Mouse (Mus musculus) MEL (cell line): ENCODE measurements around the gene Crybg3. TPM values are rescaled to one million over a fixed set of nuclear protein-coding genes. Genes with fewer than 3 reads are reported as not detected.

Experiments used
- DNase-seq: peaks from one replicate; pipeline ENCODE4 v3.0.0; 2011; ENCODE audit warnings: low read depth, low spot score
- H3K27ac ChIP-seq: 2 replicates; pipeline ENCODE4 v1.5.1; 2012; ENCODE audit warnings: low read depth, mild to moderate bottlenecking, control low read depth, low read length, moderate library complexity; ENCODE audit not compliant: control insufficient read depth
- H3K27me3 ChIP-seq, 2 experiments: fragments of 150-350 bp in 1 of 2; sonication (generic) in 1 of 2; 2 replicates each; pipeline ENCODE4 v1.6.1; 2012; ENCODE audit warnings: low read length in 2 of 2, mild to moderate bottlenecking in 2 of 2, improper control_type of control experiment in 1 of 2, moderate library complexity in 1 of 2; ENCODE audit not compliant: insufficient read depth in 2 of 2, control insufficient read depth in 1 of 2
- H3K36me3 ChIP-seq, 2 experiments: 2 replicates each; pipeline ENCODE4 v1.6.1; 2012 to 2014; ENCODE audit warnings: low read length in 2 of 2, improper control_type of control experiment in 1 of 2, inconsistent platforms in 1 of 2, mild to moderate bottlenecking in 1 of 2; ENCODE audit not compliant: insufficient read depth in 2 of 2, control insufficient read depth in 1 of 2
- H3K4me1 ChIP-seq, 2 experiments: fragments of 150-350 bp in 1 of 2; sonication (generic) in 1 of 2; 2 replicates each; pipeline ENCODE4 v1.6.1; 2012; ENCODE audit warnings: low read length in 2 of 2, improper control_type of control experiment in 1 of 2, mild to moderate bottlenecking in 1 of 2; ENCODE audit not compliant: insufficient read depth in 2 of 2, control insufficient read depth in 1 of 2
- H3K4me3 ChIP-seq, 2 experiments: fragments of 150-350 bp in 1 of 2; sonication (generic) in 1 of 2; 2 replicates each; pipeline ENCODE4 v1.5.1; 2012; ENCODE audit warnings: low read depth in 2 of 2, low read length in 2 of 2, mild to moderate bottlenecking in 2 of 2, moderate library complexity in 2 of 2, control low read depth in 1 of 2, improper control_type of control experiment in 1 of 2; ENCODE audit not compliant: control insufficient read depth in 1 of 2, insufficient read depth in 1 of 2
- H3K79me2 ChIP-seq: 2 replicates; pipeline ENCODE4 v1.6.1; 2012; ENCODE audit warnings: mild to moderate bottlenecking, low read length, moderate library complexity; ENCODE audit not compliant: control insufficient read depth, poor library complexity, insufficient read depth
- H3K9ac ChIP-seq: 2 replicates; pipeline ENCODE4 v1.6.1; 2012; ENCODE audit warnings: low read depth, mild to moderate bottlenecking, control low read depth, low read length, moderate library complexity; ENCODE audit not compliant: control insufficient read depth, poor library complexity, severe bottlenecking
- H3K9me3 ChIP-seq: fragments of 150-350 bp; sonication (generic); replicated peaks from 2 replicates; pipeline ENCODE4 v1.6.1; 2012; ENCODE audit warnings: mild to moderate bottlenecking, low read length, improper control_type of control experiment, moderate library complexity; ENCODE audit not compliant: insufficient read depth
- BHLHE40 ChIP-seq: IDR thresholded peaks from 2 replicates; pipeline ENCODE4 v1.6.1; 2012; ENCODE audit warnings: low read depth, mild to moderate bottlenecking, inconsistent platforms, low read length, improper control_type of control experiment, borderline replicate concordance
- CHD1 ChIP-seq: IDR thresholded peaks from 2 replicates; pipeline ENCODE4 v1.6.1; 2012; ENCODE audit warnings: low read depth, mild to moderate bottlenecking, inconsistent platforms, low read length, improper control_type of control experiment
- CTCF ChIP-seq, 3 experiments: IDR thresholded peaks in 2 of 3; conservative IDR thresholded peaks in 1 of 3; 2 replicates each; pipeline ENCODE4 v1.5.1; 2011 to 2012; ENCODE audit warnings: low read length in 3 of 3, low read depth in 2 of 3, mild to moderate bottlenecking in 2 of 3, improper control_type of control experiment in 1 of 3, inconsistent platforms in 1 of 3, mixed read lengths in 1 of 3, moderate library complexity in 1 of 3; ENCODE audit not compliant: control insufficient read depth in 1 of 3, insufficient read depth in 1 of 3, poor library complexity in 1 of 3, severe bottlenecking in 1 of 3
- E2F4 ChIP-seq: IDR thresholded peaks from 2 replicates; pipeline ENCODE4 v1.6.1; 2011; ENCODE audit warnings: low read depth, low read length, improper control_type of control experiment, borderline replicate concordance
- ELF1 ChIP-seq: IDR thresholded peaks from 2 replicates; pipeline ENCODE4 v1.6.1; 2014; ENCODE audit warnings: low read depth, mild to moderate bottlenecking, inconsistent platforms, low read length, improper control_type of control experiment, moderate library complexity
- EP300 ChIP-seq, 2 experiments: IDR thresholded peaks; 2 replicates each; pipeline ENCODE4 v1.6.1; 2011; ENCODE audit warnings: improper control_type of control experiment in 2 of 2, low read length in 2 of 2, low read depth in 1 of 2, mild to moderate bottlenecking in 1 of 2
- JUND ChIP-seq: IDR thresholded peaks from 2 replicates; pipeline ENCODE4 v1.6.1; 2011; ENCODE audit warnings: low read depth, mild to moderate bottlenecking, improper control_type of control experiment, low read length
- KAT2A ChIP-seq: conservative IDR thresholded peaks from 2 replicates; pipeline ENCODE4 v1.6.1; 2012; ENCODE audit warnings: low read depth, low read length, improper control_type of control experiment, inconsistent platforms
- MAFK ChIP-seq: IDR thresholded peaks from 2 replicates; pipeline ENCODE4 v1.6.1; 2011; ENCODE audit warnings: low read depth, mild to moderate bottlenecking, low read length, improper control_type of control experiment, borderline replicate concordance
- MAZ ChIP-seq: IDR thresholded peaks from 2 replicates; pipeline ENCODE4 v1.6.1; 2012; ENCODE audit warnings: low read depth, mild to moderate bottlenecking, inconsistent platforms, low read length, improper control_type of control experiment
- MXI1 ChIP-seq: IDR thresholded peaks from 2 replicates; pipeline ENCODE4 v1.6.1; 2011; ENCODE audit warnings: mild to moderate bottlenecking, low read depth, low read length, improper control_type of control experiment
- MYC ChIP-seq: IDR thresholded peaks from 2 replicates; pipeline ENCODE4 v1.6.1; 2011; ENCODE audit warnings: low read depth, mild to moderate bottlenecking, low read length, improper control_type of control experiment, moderate library complexity
- NRF1 ChIP-seq: IDR thresholded peaks from 2 replicates; pipeline ENCODE4 v1.6.1; 2014; ENCODE audit warnings: low read depth, mild to moderate bottlenecking, inconsistent platforms, low read length, improper control_type of control experiment, moderate library complexity; ENCODE audit not compliant: poor library complexity, insufficient read depth, severe bottlenecking
- POLR2A ChIP-seq, 2 experiments: IDR thresholded peaks; 2 replicates each; pipeline ENCODE4 v1.6.1; 2011 to 2012; ENCODE audit warnings: low read length in 2 of 2, mild to moderate bottlenecking in 2 of 2, control low read depth in 1 of 2, improper control_type of control experiment in 1 of 2, low read depth in 1 of 2, moderate library complexity in 1 of 2; ENCODE audit not compliant: control insufficient read depth in 1 of 2, insufficient read depth in 1 of 2, poor library complexity in 1 of 2
- POLR2AphosphoS2 ChIP-seq: IDR thresholded peaks from 2 replicates; pipeline ENCODE4 v1.6.1; 2011; ENCODE audit warnings: low read length, improper control_type of control experiment
- RCOR1 ChIP-seq: IDR thresholded peaks from 2 replicates; pipeline ENCODE4 v1.6.1; 2012; ENCODE audit warnings: low read depth, mild to moderate bottlenecking, inconsistent platforms, low read length, improper control_type of control experiment
- SIN3A ChIP-seq: IDR thresholded peaks from 2 replicates; pipeline ENCODE4 v1.6.1; 2012; ENCODE audit warnings: low read length, improper control_type of control experiment, inconsistent platforms
- SMC3 ChIP-seq: IDR thresholded peaks from 2 replicates; pipeline ENCODE4 v1.6.1; 2011; ENCODE audit warnings: low read depth, low read length, improper control_type of control experiment
- TBP ChIP-seq: IDR thresholded peaks from 2 replicates; pipeline ENCODE4 v1.8.0; 2011; ENCODE audit warnings: low read depth, low read length, improper control_type of control experiment
- UBTF ChIP-seq: IDR thresholded peaks from 2 replicates; pipeline ENCODE4 v1.6.1; 2012; ENCODE audit warnings: low read depth, mild to moderate bottlenecking, inconsistent platforms, low read length, improper control_type of control experiment, moderate library complexity, borderline replicate concordance; ENCODE audit not compliant: insufficient read depth
- USF1 ChIP-seq: IDR thresholded peaks from 2 replicates; pipeline ENCODE4 v1.6.1; 2014; ENCODE audit warnings: low read depth, mild to moderate bottlenecking, inconsistent platforms, low read length, improper control_type of control experiment, moderate library complexity
- ZC3H11A ChIP-seq: IDR thresholded peaks from 2 replicates; pipeline ENCODE4 v1.6.1; 2012; ENCODE audit warnings: low read depth, mild to moderate bottlenecking, inconsistent platforms, low read length, improper control_type of control experiment
- ZKSCAN1 ChIP-seq: IDR thresholded peaks from 2 replicates; pipeline ENCODE4 v1.6.1; 2012; ENCODE audit warnings: low read depth, mild to moderate bottlenecking, inconsistent platforms, low read length, improper control_type of control experiment, moderate library complexity
- ZMIZ1 ChIP-seq: IDR thresholded peaks from 2 replicates; pipeline ENCODE4 v1.6.1; 2012; ENCODE audit warnings: low read depth, mild to moderate bottlenecking, inconsistent platforms, low read length, improper control_type of control experiment, moderate library complexity
- polyA plus RNA-seq, 2 experiments: library from polyadenylated mRNA; stranded (reverse) in 1 of 2; unstranded in 1 of 2; fragments of >175 nt in 1 of 2; fragments of >200 nt in 1 of 2; gene quantifications; 2 replicates each; pipeline versions ENCODE4 v1.2.1 to v1.2.4; 2012; ENCODE audit warnings: low replicate concordance in 2 of 2, low read depth in 1 of 2; ENCODE audit not compliant: insufficient read length in 2 of 2, insufficient read depth in 1 of 2, missing spikeins in 1 of 2
- total RNA-seq: library from RNA; depleted of rRNA; stranded (reverse); fragments of 300-350 nt; gene quantifications from 2 replicates; pipeline ENCODE4 v1.2.3, GENCODE M21; 2012

The Crybg3 gene
- total and polyA plus RNA-seq, 3 experiments, result 0.63 to 0.73 TPM; not detected in 1

DNA sequence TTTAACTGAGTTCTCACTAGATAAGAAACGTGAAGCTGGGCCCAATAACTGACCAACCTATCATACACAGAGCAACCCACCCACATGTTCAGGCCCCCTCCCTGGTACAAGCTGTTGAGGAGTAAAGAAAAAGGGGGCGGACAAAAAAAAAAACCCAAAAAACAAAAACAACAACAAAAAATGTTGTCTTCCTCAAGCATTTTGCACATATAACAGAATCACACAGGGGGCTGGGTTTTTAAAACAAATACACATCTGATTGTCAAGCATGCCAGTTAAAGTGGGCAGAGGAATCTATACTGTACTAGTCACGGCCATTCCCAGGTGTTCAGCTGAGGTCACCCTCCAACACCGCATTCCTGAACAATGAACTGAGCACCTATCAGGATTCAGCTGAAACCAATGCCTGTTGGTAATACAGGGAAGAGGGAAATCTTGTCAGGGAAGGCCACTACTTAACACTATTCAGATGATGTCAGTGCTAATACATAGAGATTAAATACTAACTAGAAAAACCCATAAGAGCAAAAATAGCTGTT is 15.0 kb downstream of the Crybg3 start:
- Histone ChIP-seq H3K9me3 (no peaks in the 10 kb centered on the region), H3K4me3 (no peak overlapping the region)
- TF ChIP-seq ZC3H11A (no peak), RCOR1 (no peak), MAZ (no peak), ELF1 (no peak), ZMIZ1 (no peak), POLR2AphosphoS2 (no peak), KAT2A (no peak), USF1 (no peak), JUND (no peak), UBTF (no peak), TBP (no peak), SIN3A (no peak), CHD1 (no peak), SMC3 (no peak), EP300 (IDR thresholded peaks at IDR 0.05; ENCODE audit: low read depth in 1 of 2, low read length in 2 of 2) (no peak), E2F4 (no peak), NRF1 (no peak)
- TF ChIP-seq, all 39 proteins: peak for 0
- H3K9ac ChIP-seq, result no peak overlapping the region
- no peak for DNase-seq
- H3K36me3 ChIP-seq, result no peaks in the 10 kb centered on the region
- no peak overlapping the region for H3K27ac ChIP-seq
- no peaks in the 10 kb centered on the region for H3K4me1 ChIP-seq
- H3K79me2 ChIP-seq, result no peaks in the 10 kb centered on the region
- H3K27me3 ChIP-seq, result no peaks in the 10 kb centered on the region

DNA sequence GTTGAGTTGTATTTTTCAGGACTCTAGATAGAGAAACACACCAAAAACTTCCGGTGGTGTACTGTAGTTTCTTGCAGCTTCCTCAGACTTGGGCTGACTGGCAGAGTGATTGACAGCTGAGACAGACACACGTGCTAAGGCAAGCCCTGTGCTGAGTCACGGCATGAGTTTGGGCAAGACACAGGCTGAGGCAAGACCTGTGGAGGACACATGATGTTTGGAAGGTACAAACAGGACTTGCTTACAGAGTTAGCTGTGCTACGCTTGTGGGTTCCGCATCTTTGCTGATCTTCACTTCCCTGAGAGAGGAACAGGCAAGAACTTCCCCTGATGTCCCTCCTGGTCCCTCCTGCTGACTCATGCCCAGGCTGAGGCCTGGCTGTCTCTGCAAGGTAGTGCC is 17.3 kb downstream of the Crybg3 start:
- TF ChIP-seq ZMIZ1 (no peak), NRF1 (no peak), TBP (no peak), MYC (no peak), USF1 (no peak), ZKSCAN1 (no peak), POLR2AphosphoS2 (no peak), KAT2A (no peak), ELF1 (no peak), MXI1 (no peak), RCOR1 (no peak), MAFK (no peak), CTCF (IDR thresholded peaks at IDR 0.05 in 2 of 3, conservative IDR thresholded peaks at IDR 0.05 in 1 of 3; ENCODE audit: control insufficient read depth in 1 of 3, insufficient read depth in 1 of 3, low read depth in 2 of 3, low read length in 3 of 3, poor library complexity in 1 of 3, severe bottlenecking in 1 of 3) (no peak), ZC3H11A (no peak), BHLHE40 (no peak), POLR2A (IDR thresholded peaks at IDR 0.05; ENCODE audit: control insufficient read depth in 1 of 2, insufficient read depth in 1 of 2, low read depth in 1 of 2, low read length in 2 of 2, poor library complexity in 1 of 2) (no peak)
- Histone ChIP-seq H3K9ac (no peak overlapping the region), H3K27me3 (no peaks in the 10 kb centered on the region), H3K4me3 (no peak overlapping the region), H3K36me3 (no peaks in the 10 kb centered on the region), H3K4me1 (no peaks in the 10 kb centered on the region), H3K27ac (no peak overlapping the region), H3K9me3 (no peaks in the 10 kb centered on the region), H3K79me2 (no peaks in the 10 kb centered on the region)
- no peak for DNase-seq
